Mouse (Mus musculus): ENCODE data around the gene Skiv2l.

DNA sequence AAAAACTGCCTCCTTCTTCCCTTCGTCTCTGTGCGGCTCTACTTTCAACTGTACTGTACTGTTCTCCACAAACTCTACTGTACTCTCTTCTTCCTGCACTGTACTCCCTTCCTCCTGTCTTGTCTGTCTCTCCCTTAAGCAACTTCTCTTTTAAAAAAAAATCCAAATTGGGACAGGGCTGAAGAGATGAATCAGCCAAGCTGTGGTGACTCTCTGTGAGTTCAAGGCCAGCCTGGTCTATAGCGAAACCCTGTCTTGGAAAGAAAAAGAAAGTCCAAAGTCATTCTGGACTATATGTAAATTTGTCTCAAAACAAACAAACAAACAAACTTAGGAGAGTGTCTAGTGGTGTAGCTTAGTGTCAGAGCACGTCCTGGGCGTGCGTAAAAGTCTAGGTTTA, 24.3 kb upstream of the Skiv2l start:
- TF ChIP-seq CTCF (IDR thresholded peaks at IDR 0.05; ENCODE audit: low read depth), result no peak
- no peak for TF ChIP-seq EP300 (IDR thresholded peaks at IDR 0.05; ENCODE audit: low read depth)
